Mouse (Mus musculus) lung, embryonic 16.5 days (tissue): ENCODE data around the gene Gm20517. TPM values are rescaled to one million over a fixed set of nuclear protein-coding genes. Genes with fewer than 3 reads are reported as not detected.

Source experiments
- ATAC-seq: fragments of 200-750 bp; cut with Nextera tagmentation; 2 replicates; pipeline ENCODE4 v1.8.0; 2017; ENCODE audit warnings: low read depth, mild to moderate bottlenecking, moderate library complexity
- H3K27ac ChIP-seq: fragments of 300-500 bp; sonication (generic); 2 replicates; pipeline ENCODE4 v1.5.1; 2014; ENCODE audit warnings: mild to moderate bottlenecking, control low read depth, low read length
- H3K27me3 ChIP-seq: fragments of 300-500 bp; sonication (generic); 2 replicates; pipeline ENCODE4 v1.6.1; 2014; ENCODE audit warnings: low read depth, low read length, mixed read lengths; ENCODE audit not compliant: control insufficient read depth, insufficient read depth
- H3K36me3 ChIP-seq: fragments of 300-500 bp; sonication (generic); 2 replicates; pipeline ENCODE4 v1.6.1; 2014; ENCODE audit warnings: low read length; ENCODE audit not compliant: control insufficient read depth, insufficient read depth
- H3K4me1 ChIP-seq: fragments of 300-500 bp; sonication (generic); replicated peaks from 2 replicates; pipeline ENCODE4 v1.6.1; 2014; ENCODE audit warnings: low read length, mixed read lengths; ENCODE audit not compliant: control insufficient read depth, insufficient read depth
- H3K4me2 ChIP-seq: fragments of 300-500 bp; sonication (generic); 2 replicates; pipeline ENCODE4 v1.6.1; 2014; ENCODE audit warnings: low read depth, low read length, control low read depth
- H3K4me3 ChIP-seq: fragments of 300-500 bp; sonication (generic); 2 replicates; pipeline ENCODE4 v1.5.1; 2014; ENCODE audit warnings: mild to moderate bottlenecking, low read length, control low read depth
- H3K9ac ChIP-seq: fragments of 300-500 bp; sonication (generic); 2 replicates; pipeline ENCODE4 v1.6.1; 2014; ENCODE audit warnings: low read length, control low read depth
- H3K9me3 ChIP-seq: fragments of 300-500 bp; sonication (generic); 2 replicates; pipeline ENCODE4 v1.6.1; 2016; ENCODE audit warnings: low read length; ENCODE audit not compliant: control insufficient read depth
- WGBS: fragments of 180-500 bp; shearing (Covaris S2); extraction: QIAGEN DNeasy Blood & Tissue Kit; methylation state at CpG from one replicate; pipeline ENCODE4 v1.1.7; 2014; 5-methylcytosine and 5-hydroxymethylcytosine counted together
- polyA plus RNA-seq: library from polyadenylated mRNA; unstranded; fragments of >200 nt; fragmentation: Nextera tagmentation; extraction: Ambion mirVana; gene quantifications from 2 replicates; pipeline ENCODE4 v1.2.1, GENCODE M21; 2015

The Gm20517 gene
- polyA plus RNA-seq, 1 experiment from 2014 or later = 2.2 TPM

- Histone ChIP-seq H3K27me3 (no peaks in the 10 kb centered on the region), H3K4me1 (peaks cover 19% of the 10 kb centered on the region), H3K4me2 (peak overlapping the region; percentile 40; the same call in 1 of the 2 replicates), H3K4me3 (0 out of 2 replicates have a peak overlapping the region, but pooled peaks have one; percentile 1), H3K36me3 (peaks cover 2% of the 10 kb centered on the region; the same call in 1 of the 2 replicates), H3K9ac (0 out of 2 replicates have a peak overlapping the region, but pooled peaks have one; percentile 34), H3K27ac (peak overlapping the region; percentile 45), H3K9me3 (no peaks in the 10 kb centered on the region)
- no peak for ATAC-seq
- WGBS = 32% methylated on average over 20 of the region's 20 CpGs
These were observed 92.2 kb downstream of the Gm20517 start for GRCm38 (mm10) chr17:47703556-47703955.

- no peak for ATAC-seq
- Histone ChIP-seq H3K4me1 (peaks cover 19% of the 10 kb centered on the region), H3K4me2 (no peak overlapping the region), H3K4me3 (no peak overlapping the region), H3K9me3 (no peaks in the 10 kb centered on the region), H3K36me3 (peaks cover 2% of the 10 kb centered on the region; the same call in 1 of the 2 replicates), H3K9ac (no peak overlapping the region), H3K27ac (no peak overlapping the region), H3K27me3 (no peaks in the 10 kb centered on the region)
- whole genome bisulfite sequencing = 74% methylated on average over 4 of the region's 4 CpGs
These were observed 93.3 kb downstream of the Gm20517 start for GRCm38 (mm10) chr17:47704692-47705091.

DNA sequence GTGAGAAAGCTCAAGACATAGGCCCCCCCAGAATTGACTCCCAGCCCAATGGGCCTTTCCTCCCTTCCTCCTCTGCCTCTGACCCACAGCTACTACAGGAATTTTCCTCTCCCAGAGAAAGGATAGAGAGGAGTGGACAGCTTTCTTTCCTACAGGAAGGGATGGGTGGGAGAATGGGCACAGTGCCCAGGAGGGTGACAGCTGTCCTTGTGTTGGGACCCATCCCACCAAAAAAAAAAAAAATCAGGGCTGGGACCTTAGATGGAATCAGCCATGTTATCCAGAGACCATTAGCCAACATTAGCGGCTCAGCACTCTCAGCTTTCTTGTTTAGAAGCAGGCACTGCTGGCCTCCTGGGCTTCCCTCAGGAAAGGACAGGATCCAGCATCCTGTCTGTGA lies 94.8 kb downstream of the Gm20517 start:
- WGBS = 44% methylated on average over 1 of the region's 1 CpGs

DNA sequence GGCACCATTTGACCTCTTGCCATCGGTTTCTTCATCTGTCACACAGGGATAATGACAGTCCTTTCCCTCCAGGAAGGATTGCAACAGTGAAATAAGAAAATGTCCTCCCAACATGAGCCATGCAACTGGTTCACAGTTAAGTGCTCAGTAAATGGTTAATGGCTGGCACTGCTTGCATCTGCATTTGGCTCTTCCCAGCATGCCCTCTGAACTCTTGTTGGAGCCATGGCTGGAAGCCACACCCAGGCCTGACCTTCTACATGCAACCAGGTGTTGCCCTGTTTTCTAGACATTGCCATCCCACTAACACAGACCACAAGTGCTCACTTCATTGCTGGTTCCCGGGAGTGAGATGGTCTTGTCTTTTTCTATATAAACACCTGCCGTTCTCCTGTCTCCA lies 96.6 kb downstream of the Gm20517 start:
- no peaks in the 10 kb centered on the region for H3K27me3 ChIP-seq
- no peak overlapping the region for H3K9ac ChIP-seq
- H3K4me2 ChIP-seq = no peak overlapping the region
- H3K4me3 ChIP-seq = no peak overlapping the region
- 66% methylated on average over 3 of the region's 3 CpGs for WGBS
- no peaks in the 10 kb centered on the region for H3K9me3 ChIP-seq
- ATAC-seq = no peak
- peaks cover 5% of the 10 kb centered on the region for H3K4me1 ChIP-seq
- no peak overlapping the region for H3K27ac ChIP-seq
- H3K36me3 ChIP-seq = no peaks in the 10 kb centered on the region

More for the DNA sequence above, 94.8 kb downstream of the Gm20517 start:
- H3K9ac ChIP-seq = no peak overlapping the region
- no peaks in the 10 kb centered on the region for H3K9me3 ChIP-seq
- no peak overlapping the region for H3K27ac ChIP-seq
- no peak for ATAC-seq
- H3K4me1 ChIP-seq = peaks cover 15% of the 10 kb centered on the region
- no peak overlapping the region for H3K4me3 ChIP-seq
- no peak overlapping the region for H3K4me2 ChIP-seq
- no peaks in the 10 kb centered on the region for H3K27me3 ChIP-seq
- H3K36me3 ChIP-seq = peaks cover 2% of the 10 kb centered on the region; the same call in 1 of the 2 replicates

DNA sequence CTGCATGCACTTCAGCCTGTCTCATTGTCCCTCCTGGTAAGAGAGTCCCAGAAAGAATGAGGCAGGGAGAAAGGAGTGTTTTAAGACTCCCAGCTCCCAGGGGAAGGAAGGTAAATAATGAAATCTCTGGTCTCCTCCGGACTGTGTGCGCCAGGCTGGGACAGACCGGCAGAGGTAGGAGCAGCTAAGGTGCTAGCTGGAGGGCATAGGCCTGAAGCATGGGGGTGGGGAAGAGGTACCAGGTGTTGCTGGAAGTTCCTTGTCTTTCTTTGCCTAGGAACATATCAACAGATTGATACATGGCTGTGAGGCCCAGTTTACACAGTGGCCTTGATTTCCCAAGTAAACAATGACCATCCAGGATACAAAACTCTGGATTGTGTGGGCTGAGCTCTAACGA lies 97.6 kb downstream of the Gm20517 start:
- WGBS = 55% methylated on average over 4 of the region's 4 CpGs
- H3K9ac ChIP-seq = no peak overlapping the region
- H3K27me3 ChIP-seq = no peaks in the 10 kb centered on the region
- no peak for ATAC-seq
- H3K9me3 ChIP-seq = no peaks in the 10 kb centered on the region
- H3K4me1 ChIP-seq = peaks cover 5% of the 10 kb centered on the region; the same call in 1 of the 2 replicates
- H3K36me3 ChIP-seq = no peaks in the 10 kb centered on the region
- H3K27ac ChIP-seq = no peak overlapping the region
- H3K4me3 ChIP-seq = no peak overlapping the region
- no peak overlapping the region for H3K4me2 ChIP-seq

DNA sequence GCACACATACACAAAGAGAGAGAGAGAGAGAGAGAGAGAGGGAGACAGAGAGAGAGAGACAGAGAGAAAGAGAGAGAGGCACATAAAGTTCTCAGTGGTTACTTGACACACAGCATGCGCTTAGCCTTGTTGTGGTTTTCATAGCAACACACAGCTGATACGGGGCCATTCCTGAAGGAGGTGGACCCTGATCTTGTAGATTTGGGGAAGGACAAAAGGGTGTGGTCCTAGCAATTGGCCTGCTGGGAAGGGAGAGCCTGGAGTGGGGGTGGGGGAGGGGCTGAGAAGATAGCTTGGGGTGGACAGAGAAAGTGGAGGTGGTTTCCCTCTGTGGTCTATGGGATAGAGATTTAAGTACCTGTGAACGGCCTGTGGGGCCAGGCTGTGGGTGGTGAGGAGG lies 98.6 kb downstream of the Gm20517 start:
- Histone ChIP-seq H3K4me1 (peaks cover 5% of the 10 kb centered on the region; the same call in 1 of the 2 replicates), H3K4me3 (no peak overlapping the region), H3K9me3 (no peaks in the 10 kb centered on the region), H3K27me3 (no peaks in the 10 kb centered on the region), H3K9ac (no peak overlapping the region), H3K4me2 (no peak overlapping the region), H3K27ac (no peak overlapping the region), H3K36me3 (no peaks in the 10 kb centered on the region)
- 65% methylated on average over 3 of the region's 3 CpGs for WGBS
- no peak for ATAC-seq

- ATAC-seq = no peak
- no peaks in the 10 kb centered on the region for H3K9me3 ChIP-seq
- no peaks in the 10 kb centered on the region for H3K27me3 ChIP-seq
- 36% methylated on average over 6 of the region's 6 CpGs for WGBS
- H3K9ac ChIP-seq = no peak overlapping the region
- H3K4me1 ChIP-seq = no peaks in the 10 kb centered on the region
- no peak overlapping the region for H3K4me2 ChIP-seq
- H3K27ac ChIP-seq = no peak overlapping the region
- no peaks in the 10 kb centered on the region for H3K36me3 ChIP-seq
- H3K4me3 ChIP-seq = no peak overlapping the region
These were observed 100.5 kb downstream of the Gm20517 start for GRCm38 (mm10) chr17:47711883-47712282.

- no peak for ATAC-seq
- H3K36me3 ChIP-seq = no peaks in the 10 kb centered on the region
- H3K9ac ChIP-seq = no peak overlapping the region
- no peak overlapping the region for H3K4me2 ChIP-seq
- no peak overlapping the region for H3K27ac ChIP-seq
- no peak overlapping the region for H3K4me3 ChIP-seq
- no peaks in the 10 kb centered on the region for H3K4me1 ChIP-seq
- H3K9me3 ChIP-seq = no peaks in the 10 kb centered on the region
- H3K27me3 ChIP-seq = no peaks in the 10 kb centered on the region
- 58% methylated on average over 9 of the region's 22 CpGs for WGBS
These were observed 101.6 kb downstream of the Gm20517 start for GRCm38 (mm10) chr17:47712889-47713571.

- WGBS = 50% methylated on average over 3 of the region's 3 CpGs
- Histone ChIP-seq H3K4me1 (no peaks in the 10 kb centered on the region), H3K9me3 (no peaks in the 10 kb centered on the region), H3K36me3 (no peaks in the 10 kb centered on the region), H3K27ac (no peak overlapping the region), H3K27me3 (no peaks in the 10 kb centered on the region), H3K4me3 (no peak overlapping the region), H3K9ac (no peak overlapping the region), H3K4me2 (no peak overlapping the region)
- ATAC-seq = no peak
These were observed 103.6 kb downstream of the Gm20517 start for GRCm38 (mm10) chr17:47715037-47715436.
